Mouse (Mus musculus) embryo, embryonic 10 days (tissue): Measurements from ENCODE around the gene Ap1s1.

Source experiments
- DNase-seq: peaks from one replicate; pipeline ENCODE4 v3.0.0-alpha.2; 2015; ENCODE audit warnings: low spot score

Gene Ap1s1

DNA sequence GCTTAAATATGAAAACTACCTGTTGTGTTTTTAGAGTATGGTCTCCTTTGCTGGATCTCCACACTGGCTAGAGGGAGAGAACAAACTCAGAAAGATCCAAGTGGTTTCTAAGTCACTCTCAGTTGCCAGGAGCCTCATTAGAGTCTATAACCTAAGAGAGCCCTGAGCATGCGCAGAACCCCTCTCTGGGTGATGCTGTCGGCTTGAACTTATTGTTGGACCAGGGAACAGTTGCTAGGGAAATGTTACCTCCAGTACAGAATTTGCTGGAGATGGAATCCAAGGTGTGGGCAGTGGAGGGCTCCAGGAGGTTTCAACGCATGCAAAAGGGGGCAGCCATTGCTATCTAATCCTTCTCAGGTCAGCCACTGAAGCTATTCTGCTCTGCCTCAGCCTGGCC is 21.6 kb downstream of the Ap1s1 start:
- no peak for DNase-seq

DNA sequence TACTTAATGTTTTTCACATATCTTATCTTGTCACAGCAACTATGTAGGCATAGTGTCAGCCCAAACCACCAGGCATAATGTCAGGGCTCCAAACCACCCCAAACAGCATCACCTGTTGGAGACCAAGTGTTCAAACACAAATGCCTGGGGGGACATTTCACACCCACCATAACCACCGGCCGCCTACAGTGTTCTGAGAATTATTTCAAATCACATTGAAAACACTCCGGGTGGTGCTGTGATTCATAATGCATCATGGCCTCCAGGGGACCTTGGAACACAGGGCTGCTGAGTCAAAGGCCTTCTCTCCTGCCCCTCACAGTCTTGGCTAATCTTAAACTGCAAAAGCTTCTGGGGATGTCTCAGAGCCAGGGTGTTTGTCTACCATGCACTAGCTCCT is 30.0 kb downstream of the Ap1s1 start:
- DNase-seq, result no peak

DNA sequence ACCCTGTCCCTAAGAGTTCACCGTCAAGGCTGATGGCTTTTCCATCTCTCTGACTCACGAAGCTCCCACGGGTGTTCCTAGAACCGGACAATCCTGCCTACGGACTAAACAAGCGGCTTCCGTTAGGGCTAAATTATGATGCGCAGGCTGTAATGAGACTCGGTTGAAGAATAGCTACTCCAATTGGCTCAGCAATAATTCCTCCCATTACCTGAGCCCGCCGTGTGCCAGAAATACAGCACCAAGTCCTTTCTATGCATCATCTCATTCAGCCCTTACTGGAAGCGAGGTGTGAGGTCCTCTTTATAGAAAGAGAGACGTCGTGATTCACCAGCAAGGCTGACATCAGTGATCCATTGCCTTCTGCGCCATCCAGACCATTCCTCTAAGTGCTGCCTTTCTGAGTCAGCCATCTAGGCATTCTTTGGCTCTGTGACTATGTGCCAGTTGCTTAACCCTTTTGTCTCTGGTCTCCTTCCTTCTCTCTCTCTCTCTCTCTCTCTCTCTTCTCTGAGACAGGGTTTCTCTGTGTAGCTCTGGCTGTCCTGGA is 33.5 kb downstream of the Ap1s1 start:
- no peak for DNase-seq

DNA sequence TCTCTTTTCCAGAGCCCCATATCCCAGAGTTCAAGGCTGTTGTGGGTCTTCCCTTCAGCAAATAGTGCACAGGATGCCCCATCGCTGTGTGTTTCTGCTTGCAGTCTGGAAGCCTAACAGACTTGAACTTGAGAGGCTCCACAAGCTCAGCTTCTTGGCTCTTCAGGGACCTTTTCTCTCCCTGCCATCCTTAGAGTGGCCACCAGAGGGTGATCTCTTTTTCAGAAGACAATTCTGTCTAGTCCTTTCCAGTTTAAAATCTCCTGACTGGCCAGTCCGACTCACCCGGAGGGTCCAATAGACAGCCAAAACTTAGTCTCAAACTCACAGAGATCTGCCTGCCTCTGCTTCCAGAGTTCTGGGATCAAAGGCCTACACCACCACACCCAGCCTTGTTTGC is 35.9 kb downstream of the Ap1s1 start:
- DNase-seq, result no peak

DNA sequence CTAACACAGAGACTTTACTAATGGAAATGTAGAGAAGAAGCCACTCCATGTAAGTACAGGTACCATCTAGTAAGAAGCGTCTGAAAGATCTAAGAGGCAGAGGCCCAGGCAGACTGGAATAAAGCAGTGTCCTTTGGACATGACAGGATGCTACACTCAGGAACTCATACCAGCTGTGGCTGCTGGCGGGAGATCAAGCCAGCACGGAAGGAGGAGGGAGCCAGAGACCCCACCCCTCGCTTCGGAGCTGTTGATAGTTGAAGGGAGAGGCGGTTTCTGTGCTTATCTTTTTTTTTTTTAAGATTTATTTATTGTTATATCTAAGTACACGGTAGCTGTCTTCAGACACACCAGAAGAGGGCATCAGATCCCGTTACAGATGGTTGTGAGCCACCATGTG is 38.7 kb downstream of the Ap1s1 start:
- no peak for DNase-seq

DNA sequence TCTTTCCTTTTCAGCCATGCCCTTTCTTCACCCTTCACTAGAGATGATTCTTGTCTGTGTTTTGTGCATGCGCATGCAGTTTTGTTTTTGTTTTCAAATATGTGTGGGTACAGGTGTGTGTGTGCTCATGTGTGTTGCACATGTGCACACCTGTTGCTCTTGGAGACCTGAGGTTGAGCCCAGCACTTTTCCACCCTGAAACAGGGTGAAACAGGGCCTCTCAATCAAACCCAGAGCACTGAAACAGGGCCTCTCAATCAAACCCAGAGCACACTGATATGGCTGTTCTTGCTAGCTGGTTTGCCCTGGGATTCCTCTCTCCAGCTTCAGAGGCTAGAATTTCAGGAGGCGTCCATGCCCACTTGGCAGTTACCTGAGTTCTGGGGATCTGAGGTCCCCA is 45.3 kb downstream of the Ap1s1 start:
- DNase-seq, result no peak

DNA sequence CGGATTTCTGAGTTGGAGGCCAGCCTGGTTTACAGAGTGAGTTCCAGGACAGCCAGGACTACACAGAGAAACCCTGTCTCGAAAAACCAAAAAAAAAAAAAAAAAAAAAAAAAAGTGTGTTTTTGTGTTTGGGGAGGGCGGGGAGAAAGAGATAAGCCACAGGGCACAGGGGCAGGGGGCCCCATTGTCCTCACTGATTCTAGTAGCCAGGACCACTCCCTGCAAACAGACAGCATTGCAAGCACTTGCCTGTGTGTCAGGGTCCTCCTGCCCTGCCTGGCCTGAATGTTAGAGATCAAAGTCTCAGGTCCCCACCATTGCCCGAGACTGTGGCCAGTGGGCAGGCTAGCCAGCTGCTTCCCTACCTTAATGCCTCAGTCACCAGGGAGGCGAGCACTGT is 46.5 kb downstream of the Ap1s1 start:
- DNase-seq, result no peak

DNA sequence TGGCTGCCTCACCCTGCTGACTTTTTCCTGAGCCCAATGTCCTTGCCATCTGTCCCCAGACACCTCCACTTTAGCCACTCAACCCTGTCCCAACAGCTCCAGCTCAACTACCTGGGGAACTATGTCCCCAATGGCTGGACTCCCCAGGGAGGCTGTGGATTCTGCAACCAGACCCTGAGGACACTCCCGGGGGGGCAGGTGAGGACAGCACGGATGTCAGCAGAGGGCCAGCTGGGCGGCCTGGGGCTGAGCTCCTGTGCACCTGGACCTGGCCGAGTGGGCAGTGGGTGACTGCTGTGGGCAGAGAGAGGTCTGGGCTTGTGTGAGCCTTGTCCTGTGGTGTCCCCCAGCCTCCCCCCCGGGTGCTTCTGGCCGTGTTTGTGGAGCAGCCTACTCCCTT is 56.1 kb downstream of the Ap1s1 start:
- no peak for DNase-seq

DNA sequence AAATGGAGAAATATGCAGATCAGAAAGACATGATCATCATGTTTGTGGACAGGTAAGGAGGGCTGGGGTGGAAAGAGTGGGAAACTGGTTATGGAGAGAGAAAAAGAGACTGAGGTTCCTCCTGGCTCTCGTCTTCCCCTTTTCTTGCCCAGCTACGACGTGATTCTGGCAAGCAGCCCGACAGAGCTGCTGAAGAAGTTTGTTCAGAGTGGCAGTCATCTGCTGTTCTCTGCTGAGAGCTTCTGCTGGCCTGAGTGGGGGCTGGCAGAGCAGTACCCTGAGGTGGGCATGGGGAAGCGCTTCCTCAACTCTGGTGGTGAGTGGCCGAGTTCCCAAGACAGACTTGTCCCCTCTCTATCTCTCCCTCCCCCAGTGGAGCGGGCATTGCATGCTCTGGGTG is 57.5 kb downstream of the Ap1s1 start:
- no peak for DNase-seq

DNA sequence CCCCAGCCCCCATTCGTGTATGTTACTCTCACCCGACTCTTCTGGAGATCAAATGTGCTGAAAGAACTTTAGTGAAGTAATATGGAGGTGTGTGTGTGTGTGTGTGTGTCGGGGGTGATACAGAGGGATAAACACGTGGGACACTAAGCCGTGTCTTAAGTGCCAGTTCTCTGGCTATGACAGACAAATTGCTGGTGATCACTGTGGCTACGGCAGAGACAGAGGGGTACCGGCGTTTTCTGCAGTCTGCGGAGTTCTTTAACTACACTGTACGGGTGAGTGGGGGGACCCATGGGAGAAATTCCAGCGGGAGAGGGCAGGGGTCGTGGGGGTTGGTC is 58.0 kb downstream of the Ap1s1 start, which contains the start of gene Znhit1:
Gene Znhit1 (minus strand): TSS at position 88 of the 338 bp plus-strand sequence.
- DNase-seq, result no peak

DNA sequence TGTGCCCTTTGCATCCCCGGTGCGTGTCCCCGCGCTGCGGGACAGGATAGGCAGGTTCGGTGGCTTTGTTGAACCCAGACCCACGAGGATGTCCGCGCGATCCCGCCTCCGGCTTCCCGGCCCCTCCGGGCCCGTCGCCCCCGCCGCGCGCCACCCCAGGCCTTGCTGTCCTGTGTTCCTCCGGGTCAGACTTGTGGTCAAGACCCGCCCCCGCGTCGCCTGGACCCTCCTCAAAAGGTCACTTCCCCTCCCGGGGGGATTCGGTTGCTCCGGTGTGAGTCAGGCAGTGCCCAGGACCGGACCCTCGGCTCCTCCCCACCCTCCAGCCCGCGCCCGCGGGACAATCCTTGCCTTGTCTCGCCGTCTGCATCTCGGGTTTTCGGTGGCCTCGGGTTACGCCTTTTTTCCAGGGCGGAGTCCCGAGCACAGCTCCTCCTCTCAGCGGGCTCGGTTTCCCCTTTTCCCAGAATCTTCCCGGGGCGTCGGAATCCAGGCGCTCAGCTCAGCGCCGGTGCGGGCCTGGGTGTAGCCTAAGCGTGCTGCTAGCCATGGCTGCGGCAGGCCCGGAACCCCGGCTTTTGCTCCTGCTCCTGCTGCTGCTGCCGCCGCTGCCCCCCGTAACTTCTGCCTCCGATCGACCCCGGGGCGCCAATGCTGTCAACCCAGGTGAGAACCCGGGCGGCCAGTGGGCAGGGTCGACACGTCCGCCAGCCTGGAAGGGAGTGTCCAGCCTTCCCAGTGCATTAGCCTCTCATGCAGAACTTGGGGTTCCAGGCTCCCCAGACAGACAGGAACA is 58.6 kb downstream of the Ap1s1 start:
- peak; percentile 73 for DNase-seq

DNA sequence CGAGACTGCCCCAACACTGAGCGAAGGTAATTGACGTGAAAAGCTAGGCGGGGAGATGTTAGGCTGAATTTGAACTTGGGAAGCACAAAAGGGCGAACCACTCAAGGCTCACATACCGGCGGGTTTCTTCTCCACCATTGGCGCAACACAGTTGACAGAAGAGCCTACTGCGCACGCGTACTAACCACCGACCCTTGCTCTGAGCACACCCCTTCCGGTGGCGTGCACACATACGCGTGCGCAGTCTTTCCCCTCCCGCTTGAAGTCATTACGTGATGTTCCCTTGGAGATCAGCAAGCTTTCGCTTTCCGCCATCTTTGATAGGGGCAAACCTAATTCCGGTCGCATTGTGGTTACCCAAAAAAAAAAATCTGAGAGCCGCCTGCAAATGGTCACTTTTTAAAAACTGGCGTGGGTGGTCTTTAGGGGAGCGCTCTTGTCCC is 59.2 kb downstream of the Ap1s1 start, which contains the start of gene Plod3:
Gene Plod3 (plus strand): TSS at position 325 of the 443 bp plus-strand sequence.
- DNase-seq, result peak; percentile 100
